Mouse (Mus musculus): ENCODE results near the gene Trpm6.

The Trpm6 gene

GRCm38 (mm10) chr19:18771561-18771960, 21.8 kb downstream of the Trpm6 start:
- DNase-seq (ENCODE audit: low spot score), result no peak

DNA sequence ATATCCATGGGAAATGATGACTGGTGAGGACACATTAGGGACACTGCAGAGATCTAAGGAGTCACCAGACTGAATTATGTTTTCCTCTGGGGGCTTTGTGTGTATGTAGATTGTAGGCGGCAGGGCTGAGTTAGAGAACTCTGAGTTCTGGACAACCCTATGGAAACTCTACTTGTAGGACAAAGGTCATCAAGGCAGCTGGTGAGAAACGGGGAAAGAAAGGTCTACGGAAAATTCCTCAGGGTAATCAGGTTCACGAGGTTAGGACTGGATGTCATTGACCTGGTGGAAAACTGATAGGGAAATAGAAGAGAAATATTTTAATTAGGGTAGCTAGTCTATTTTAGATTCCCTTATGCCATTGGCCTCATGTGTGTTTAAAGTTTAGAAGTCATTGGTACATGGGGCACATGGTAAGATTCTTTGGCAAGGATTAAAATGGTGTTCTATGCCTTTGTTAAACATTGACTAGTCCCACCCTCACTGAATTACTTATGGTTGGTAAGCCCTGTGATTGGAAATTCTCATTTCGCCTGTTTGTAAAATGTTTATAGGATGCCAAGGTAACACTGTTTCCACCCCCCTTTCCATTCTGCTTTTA, 23.2 kb downstream of the Trpm6 start:
- no peak for DNase-seq (ENCODE audit: low spot score)

GRCm38 (mm10) chr19:18774085-18774484, 24.3 kb downstream of the Trpm6 start:
- no peak for DNase-seq (ENCODE audit: low spot score)

- no peak for DNase-seq (ENCODE audit: low spot score)
These were observed 49.9 kb downstream of the Trpm6 start for GRCm38 (mm10) chr19:18799646-18800045.

DNA sequence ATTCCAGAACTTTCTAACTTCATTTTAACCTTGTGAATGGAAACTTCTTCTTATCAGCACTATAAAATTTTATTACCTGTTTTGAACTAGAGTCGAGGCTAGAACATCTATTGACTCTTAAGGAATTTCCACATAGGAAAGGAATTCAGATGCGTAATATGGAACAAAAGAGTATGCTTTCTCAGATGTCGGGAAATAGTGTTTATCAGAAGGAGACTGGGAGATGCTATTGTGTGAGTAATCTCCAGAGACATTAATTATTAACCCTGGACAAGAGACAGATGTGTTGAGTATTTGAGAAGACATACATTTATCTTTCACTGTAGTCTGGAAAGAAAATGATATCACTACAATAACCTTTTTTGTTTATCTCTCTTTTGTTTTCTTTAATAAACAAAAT, 61.5 kb downstream of the Trpm6 start:
- no peak for DNase-seq (ENCODE audit: low spot score)

DNA sequence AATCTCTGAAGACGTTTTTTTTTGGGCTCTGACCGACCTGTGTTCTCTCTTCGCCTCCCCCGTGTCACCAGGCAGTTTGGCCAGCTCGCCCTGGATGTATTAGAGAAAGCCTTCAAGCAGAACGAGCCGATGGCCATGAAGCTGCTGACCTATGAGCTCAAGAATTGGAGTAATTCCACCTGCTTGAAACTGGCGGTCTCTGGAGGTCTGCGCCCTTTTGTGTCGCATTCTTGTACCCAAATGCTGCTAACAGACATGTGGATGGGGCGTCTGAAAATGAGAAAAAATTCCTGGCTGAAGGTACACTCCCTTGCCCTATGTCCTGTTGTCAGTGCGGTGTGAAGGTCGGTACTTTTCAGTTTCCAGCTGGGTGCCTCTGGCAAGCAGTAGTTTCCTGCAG, 65.4 kb downstream of the Trpm6 start:
- no peak for DNase-seq (ENCODE audit: low spot score)

GRCm38 (mm10) chr19:18817425-18817824, 67.6 kb downstream of the Trpm6 start:
- no peak for DNase-seq (ENCODE audit: low spot score)

DNA sequence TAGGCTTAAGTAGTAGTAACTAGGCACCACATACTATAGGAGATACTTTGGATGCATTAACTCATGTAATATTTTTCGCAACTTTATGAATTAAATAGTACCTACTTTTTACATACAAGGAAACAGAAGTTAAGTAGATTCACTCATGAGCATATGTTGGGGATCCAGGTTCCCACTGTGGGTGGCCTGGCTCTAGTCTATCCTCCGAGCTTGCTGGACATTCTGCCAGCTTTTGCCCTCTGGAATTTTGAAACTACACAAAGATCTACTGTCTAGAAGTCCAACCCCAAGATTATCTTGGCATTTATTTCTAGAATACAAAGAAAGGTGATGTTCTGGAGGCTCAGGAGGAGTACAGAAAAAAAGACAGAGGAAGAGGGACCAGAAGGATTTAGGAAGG, 78.8 kb downstream of the Trpm6 start:
- no peak for DNase-seq (ENCODE audit: low spot score)

DNA sequence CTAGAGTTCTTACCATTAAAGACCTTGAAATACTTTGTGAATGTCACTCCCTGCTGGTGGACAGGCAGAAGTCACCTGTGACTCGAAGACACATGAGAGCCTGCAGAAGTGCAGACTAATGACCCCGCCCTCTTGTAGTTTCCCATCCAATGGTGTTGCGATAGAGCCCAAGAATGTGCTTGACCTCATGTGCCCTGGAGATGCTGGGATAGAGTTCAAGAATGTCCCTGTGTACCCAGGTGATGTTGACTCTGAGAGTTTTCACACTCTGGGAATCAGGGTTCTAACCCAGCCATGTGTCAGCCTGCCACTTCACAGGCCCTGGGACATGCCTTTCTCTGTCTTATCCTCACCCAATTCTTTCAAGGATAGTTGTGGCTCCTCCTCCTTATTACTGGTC, 81.4 kb downstream of the Trpm6 start:
- DNase-seq (ENCODE audit: low spot score), result no peak

GRCm38 (mm10) chr19:18834971-18835370, 85.2 kb downstream of the Trpm6 start:
- DNase-seq (ENCODE audit: low spot score), result peak; percentile 77

- no peak for DNase-seq (ENCODE audit: low spot score)
These were observed 92.2 kb downstream of the Trpm6 start for GRCm38 (mm10) chr19:18841789-18842562.

DNA sequence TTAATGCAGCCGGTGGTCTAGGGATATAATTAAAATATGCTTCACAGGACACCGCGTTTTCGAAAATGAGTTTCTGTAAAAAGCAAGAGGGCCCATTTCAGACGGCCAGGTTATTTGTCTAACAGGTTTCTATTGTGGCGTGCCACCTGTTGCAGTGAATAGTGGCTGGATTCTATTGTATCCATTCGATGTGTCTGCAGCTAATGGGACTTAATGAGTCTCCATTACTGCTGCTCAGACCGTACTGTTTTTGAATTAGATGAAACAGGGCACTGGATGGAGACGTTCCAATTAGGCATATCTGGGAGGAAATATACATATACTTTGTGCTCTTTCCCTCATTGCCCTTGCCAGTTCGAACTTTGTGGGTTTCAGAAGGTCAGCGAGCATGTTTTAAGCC, 92.8 kb downstream of the Trpm6 start:
- DNase-seq (ENCODE audit: low spot score), result no peak

- no peak for DNase-seq (ENCODE audit: low spot score)
These were observed 96.6 kb downstream of the Trpm6 start for GRCm38 (mm10) chr19:18846336-18846735.

GRCm38 (mm10) chr19:18868311-18868710, 118.5 kb downstream of the Trpm6 start:
- DNase-seq (ENCODE audit: low spot score), result no peak

DNA sequence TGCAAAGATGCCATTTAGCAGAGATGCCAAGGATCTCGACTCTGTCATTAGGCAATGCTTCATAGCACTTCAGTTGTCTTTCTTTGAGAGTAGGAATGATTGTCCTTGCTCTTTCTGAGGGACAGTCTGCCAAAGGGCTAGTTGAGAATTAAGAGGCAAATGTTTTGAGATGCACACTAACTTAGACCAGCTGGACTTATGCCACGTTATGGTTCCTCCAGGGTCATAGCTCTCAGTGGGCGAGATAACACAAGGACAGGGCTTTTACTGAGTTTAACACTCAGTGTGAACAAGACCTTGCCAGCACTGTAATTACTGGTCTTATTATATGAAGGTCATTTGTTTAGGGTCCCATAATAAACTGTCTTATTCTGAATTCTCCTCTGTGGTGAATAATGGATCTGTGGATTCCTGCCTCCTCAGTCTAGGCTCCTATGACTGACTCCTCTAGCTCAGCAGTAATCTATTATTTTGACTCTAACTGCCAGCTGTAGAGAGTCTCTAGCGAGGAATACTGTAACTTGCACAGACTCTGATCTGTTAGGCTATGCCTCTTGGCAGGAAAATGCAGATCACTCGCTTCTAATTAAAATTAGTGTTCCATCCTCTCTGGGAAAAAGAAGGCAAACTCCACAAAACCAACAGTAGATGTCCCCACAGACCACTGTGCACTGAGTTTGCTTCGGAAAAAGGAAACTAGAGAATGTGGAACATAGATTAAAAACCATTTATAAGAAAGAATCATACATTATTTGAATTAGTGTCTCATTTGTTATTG, 123.2 kb downstream of the Trpm6 start:
- peak; percentile 68 for DNase-seq (ENCODE audit: low spot score)

- no peak for DNase-seq (ENCODE audit: low spot score)
These were observed 124.2 kb downstream of the Trpm6 start for GRCm38 (mm10) chr19:18873709-18874644.

GRCm38 (mm10) chr19:18879264-18879663, 129.5 kb downstream of the Trpm6 start:
- no peak for DNase-seq (ENCODE audit: low spot score)

DNA sequence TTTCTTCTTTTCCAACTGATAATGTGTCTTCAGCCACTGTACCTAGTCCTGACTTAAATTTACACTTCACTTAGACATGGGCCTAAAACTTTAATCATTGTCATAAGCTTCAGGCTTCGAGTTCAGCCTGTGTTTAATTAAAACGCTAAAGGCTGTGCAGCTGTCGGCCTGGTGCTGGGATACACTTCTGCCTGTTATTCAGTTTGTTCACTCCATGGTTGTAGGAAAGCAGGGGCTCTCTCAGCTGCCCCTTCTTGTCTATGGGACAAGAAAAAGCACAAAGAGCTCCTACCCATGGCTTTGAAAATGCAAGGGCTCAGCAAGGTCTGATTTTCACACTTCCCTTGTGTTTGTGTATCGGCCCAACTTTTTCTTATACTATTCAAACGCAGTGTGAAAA, 131.4 kb downstream of the Trpm6 start:
- no peak for DNase-seq (ENCODE audit: low spot score)

DNA sequence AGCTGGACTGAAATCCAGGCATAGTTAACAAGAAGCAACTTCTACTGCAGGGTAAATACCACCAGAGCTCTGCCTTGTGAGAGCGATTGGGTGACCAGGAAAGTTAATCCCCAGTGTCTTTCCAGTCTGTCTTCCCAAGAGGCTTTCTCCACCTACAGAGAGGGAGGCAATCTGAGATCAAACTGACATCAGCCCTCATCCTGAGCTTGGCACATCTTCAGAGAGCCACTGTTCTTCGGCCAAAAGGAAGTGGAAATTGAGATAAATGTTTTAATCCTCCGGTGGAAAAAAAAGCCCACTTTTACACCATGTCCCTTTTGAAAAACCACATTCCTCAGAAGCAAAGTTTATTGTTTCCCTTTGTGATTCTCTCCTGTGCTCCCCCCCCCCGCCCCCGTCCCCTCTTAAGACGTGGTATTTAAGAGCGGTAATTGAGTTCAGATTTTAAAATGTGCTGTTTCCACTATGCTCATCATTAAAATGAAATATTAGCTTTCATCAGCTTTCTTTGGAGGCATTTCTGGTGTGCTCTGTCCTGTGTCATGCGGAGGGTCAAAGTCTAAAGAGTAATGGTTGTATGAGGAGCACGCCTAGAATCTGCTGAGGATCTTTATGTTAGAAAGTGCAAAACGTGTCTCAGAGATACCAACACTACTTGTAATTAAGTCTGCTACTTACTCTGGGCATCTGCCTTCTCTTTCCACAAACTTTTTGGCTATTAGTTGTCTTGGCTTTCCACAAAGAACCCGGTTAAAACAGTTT, 138.0 kb downstream of the Trpm6 start:
- no peak for DNase-seq (ENCODE audit: low spot score)

GRCm38 (mm10) chr19:18888491-18889116, 138.8 kb downstream of the Trpm6 start:
- DNase-seq (ENCODE audit: low spot score), result no peak

Data from adipocyte (in vitro differentiated cells).